Mouse (Mus musculus) liver, adult 2 months (tissue): ENCODE data around the gene Upk3a. TPM values are rescaled to one million over a fixed set of nuclear protein-coding genes. Genes with fewer than 3 reads are reported as not detected.
A peak's percentile ranks its signal among the peaks of the same experiment; 100 is the strongest.

Source experiments
- DNase-seq: peaks from one replicate; pipeline ENCODE4 v3.0.0-alpha.2; 2011; ENCODE audit warnings: low read depth, low spot score; ENCODE audit errors: extremely low read depth
- H3K27ac ChIP-seq: fragments of 200-500 bp; replicated peaks from 2 replicates; pipeline ENCODE4 v1.5.1; 2012; ENCODE audit warnings: low read depth, mild to moderate bottlenecking, control low read depth, inconsistent platforms, low read length; ENCODE audit not compliant: insufficient read depth
- H3K27me3 ChIP-seq: fragments of 200-500 bp; 2 replicates; pipeline ENCODE4 v1.6.1; 2012; ENCODE audit warnings: mild to moderate bottlenecking, moderate library complexity, low read length, inconsistent platforms; ENCODE audit not compliant: control insufficient read depth, insufficient read depth
- H3K36me3 ChIP-seq: fragments of 200-500 bp; 2 replicates; pipeline ENCODE4 v1.6.1; 2012; ENCODE audit warnings: low read length, inconsistent platforms; ENCODE audit not compliant: control insufficient read depth, insufficient read depth
- H3K4me1 ChIP-seq: fragments of 200-500 bp; 2 replicates; pipeline ENCODE4 v1.6.1; 2011; ENCODE audit warnings: low read length; ENCODE audit not compliant: control insufficient read depth, insufficient read depth
- H3K4me3 ChIP-seq: fragments of 200-500 bp; 2 replicates; pipeline ENCODE4 v1.5.1; 2011; ENCODE audit warnings: low read depth, mild to moderate bottlenecking, control low read depth, low read length, moderate library complexity; ENCODE audit not compliant: insufficient read depth
- H3K79me2 ChIP-seq: fragments of 200-500 bp; 2 replicates; pipeline ENCODE4 v1.6.1; 2012; ENCODE audit warnings: inconsistent platforms, mild to moderate bottlenecking, low read length, moderate library complexity; ENCODE audit not compliant: control insufficient read depth, insufficient read depth
- H3K9ac ChIP-seq: fragments of 200-500 bp; 2 replicates; pipeline ENCODE4 v1.6.1; 2012; ENCODE audit warnings: low read depth, mild to moderate bottlenecking, control low read depth, inconsistent platforms, low read length
- CTCF ChIP-seq: fragments of 200-500 bp; IDR thresholded peaks from 2 replicates; pipeline ENCODE4 v1.5.1; 2011; ENCODE audit warnings: low read depth, low read length, control low read depth
- POLR2A ChIP-seq: fragments of 200-500 bp; IDR thresholded peaks from 2 replicates; pipeline ENCODE4 v1.6.1; 2011; ENCODE audit warnings: low read length, control low read depth; ENCODE audit not compliant: insufficient read depth; ENCODE audit errors: extremely low read depth
- WGBS: fragments of 180-500 bp; shearing (Covaris S2); methylation state at CpG from one replicate; pipeline ENCODE4 v1.1.7; 2018; 5-methylcytosine and 5-hydroxymethylcytosine counted together
- polyA plus RNA-seq: library from polyadenylated mRNA; depleted of rRNA; stranded (reverse); fragments of >200 nt; gene quantifications from 2 replicates; pipeline ENCODE4 v1.2.3, GENCODE M21; 2012; rRNA removed
- total RNA-seq: library from RNA; depleted of rRNA; stranded (reverse); fragments of >200 nt; gene quantifications from 2 replicates; pipeline ENCODE4 v1.2.3, GENCODE M21; 2014; rRNA removed

Upk3a gene
- total and polyA plus RNA-seq, 2 experiments = not detected

GRCm38 (mm10) chr15:85054098-85054497 is 37.2 kb downstream of the Upk3a start:
- TF ChIP-seq POLR2A (no peak), CTCF (no peak)
- 89% methylated on average over 3 of the region's 3 CpGs for WGBS
- Histone ChIP-seq H3K79me2 (no peaks in the 10 kb centered on the region), H3K36me3 (peaks cover 3% of the 10 kb centered on the region; the same call in 1 of the 2 replicates), H3K4me1 (no peaks in the 10 kb centered on the region), H3K9ac (no peak overlapping the region), H3K4me3 (no peak overlapping the region), H3K27ac (no peak overlapping the region), H3K27me3 (no peaks in the 10 kb centered on the region)
- DNase-seq = no peak

DNA sequence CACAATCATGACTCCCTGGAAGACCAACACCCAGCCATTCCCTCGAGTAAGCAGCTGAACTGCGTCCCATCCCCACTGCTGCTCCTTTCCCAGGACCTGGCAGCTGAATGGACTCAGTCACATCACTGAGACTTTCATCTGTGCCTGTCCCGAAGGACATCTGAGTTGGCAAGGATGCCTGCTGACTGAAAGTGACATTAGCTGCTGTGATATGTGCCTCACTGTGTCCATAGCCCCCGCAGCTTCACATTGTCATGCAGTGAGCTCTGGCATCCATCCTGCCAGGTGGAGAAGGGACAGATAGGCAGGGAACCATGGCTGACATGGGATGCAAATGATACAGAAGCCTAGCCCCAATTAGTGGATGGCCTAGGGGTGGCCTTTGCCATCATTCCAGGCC is 38.2 kb downstream of the Upk3a start:
- Histone ChIP-seq H3K4me3 (no peak overlapping the region), H3K27me3 (no peaks in the 10 kb centered on the region), H3K79me2 (no peaks in the 10 kb centered on the region), H3K27ac (no peak overlapping the region), H3K4me1 (no peaks in the 10 kb centered on the region), H3K9ac (no peak overlapping the region), H3K36me3 (peaks cover 3% of the 10 kb centered on the region; the same call in 1 of the 2 replicates)
- TF ChIP-seq POLR2A (no peak), CTCF (no peak)
- WGBS = 84% methylated on average over 4 of the region's 4 CpGs
- no peak for DNase-seq

- no peak overlapping the region for H3K27ac ChIP-seq
- peaks cover 2% of the 10 kb centered on the region; the same call in 1 of the 2 replicates for H3K36me3 ChIP-seq
- no peak overlapping the region for H3K4me3 ChIP-seq
- H3K9ac ChIP-seq = no peak overlapping the region
- no peaks in the 10 kb centered on the region for H3K79me2 ChIP-seq
- DNase-seq = no peak
- TF ChIP-seq CTCF (no peak), POLR2A (no peak)
- no peaks in the 10 kb centered on the region for H3K27me3 ChIP-seq
- no peaks in the 10 kb centered on the region for H3K4me1 ChIP-seq
- 90% methylated on average over 2 of the region's 2 CpGs for WGBS
Measured at GRCm38 (mm10) chr15:85063421-85063820, 46.5 kb downstream of the Upk3a start.

DNA sequence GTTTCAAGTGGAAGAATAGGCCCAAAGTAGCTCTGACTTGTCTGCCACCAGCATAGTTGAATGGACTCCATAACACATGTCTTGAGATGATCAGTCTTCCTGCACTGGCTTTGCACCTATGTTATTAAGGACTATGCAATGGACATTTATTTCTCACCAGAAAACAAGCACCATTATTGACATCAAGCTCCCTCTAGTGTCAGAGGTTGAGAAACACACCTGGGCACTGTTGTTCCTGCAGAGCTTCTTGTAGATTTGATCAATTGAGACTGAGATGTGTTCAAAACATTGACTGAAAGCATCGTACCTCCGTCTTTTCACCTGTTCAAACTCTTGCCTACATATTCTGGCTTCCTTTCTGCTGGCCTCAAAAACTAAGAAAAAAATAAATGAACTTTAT is 53.6 kb downstream of the Upk3a start:
- no peak overlapping the region for H3K4me3 ChIP-seq
- 14% methylated on average over 2 of the region's 2 CpGs for WGBS
- H3K27me3 ChIP-seq = no peaks in the 10 kb centered on the region
- DNase-seq = peak; percentile 64
- no peaks in the 10 kb centered on the region for H3K4me1 ChIP-seq
- no peak overlapping the region for H3K27ac ChIP-seq
- no peak overlapping the region for H3K9ac ChIP-seq
- H3K36me3 ChIP-seq = no peaks in the 10 kb centered on the region
- H3K79me2 ChIP-seq = no peaks in the 10 kb centered on the region
- peak; percentile 49 for TF ChIP-seq CTCF
- TF ChIP-seq POLR2A = no peak

Other genes with a start within 250 kb of the Upk3a start
- gene Phf21b, start 161.1 kb upstream of the Upk3a start, total RNA-seq = 0.07 and 0.28 TPM in 2 replicates
- 0.19 and 0.29 TPM in 2 replicates for gene Phf21b, start 161.1 kb upstream of the Upk3a start, polyA plus RNA-seq
- gene Gm29666, start 97.1 kb upstream of the Upk3a start, total RNA-seq = 0.27 and 0.37 TPM in 2 replicates
- 0.05 and 0.09 TPM in 2 replicates for gene Gm29666, start 97.1 kb upstream of the Upk3a start, polyA plus RNA-seq
- gene Nup50, start 93.7 kb upstream of the Upk3a start, total RNA-seq = 9.0 and 9.7 TPM in 2 replicates
- gene Nup50, start 93.7 kb upstream of the Upk3a start, polyA plus RNA-seq = 5.0 and 5.3 TPM in 2 replicates
- gene 5031439G07Rik, start 28.6 kb upstream of the Upk3a start, total RNA-seq = 9.8 and 11.3 TPM in 2 replicates
- 9.0 and 11.2 TPM in 2 replicates for gene 5031439G07Rik, start 28.6 kb upstream of the Upk3a start, polyA plus RNA-seq
- gene Fam118a, start 11.8 kb downstream of the Upk3a start, total RNA-seq = 2.6 and 3.0 TPM in 2 replicates
- 0.98 and 1.3 TPM in 2 replicates for gene Fam118a, start 11.8 kb downstream of the Upk3a start, polyA plus RNA-seq
- gene Smc1b, start 114.8 kb downstream of the Upk3a start, total RNA-seq = 0.20 and 2.5 TPM in 2 replicates
- 0.01 TPM in 1 of 2 replicates, not detected in the other for gene Smc1b, start 114.8 kb downstream of the Upk3a start, polyA plus RNA-seq
- gene Ribc2, start 114.9 kb downstream of the Upk3a start, total RNA-seq = not detected in 2 replicates
- gene Ribc2, start 114.9 kb downstream of the Upk3a start, polyA plus RNA-seq = not detected in 2 replicates
- gene Fbln1, start 188.8 kb downstream of the Upk3a start, total RNA-seq = 0.83 and 1.2 TPM in 2 replicates
- gene Fbln1, start 188.8 kb downstream of the Upk3a start, polyA plus RNA-seq = 1.4 and 1.6 TPM in 2 replicates